Mouse (Mus musculus) hindbrain, embryonic 12.5 days (tissue): ENCODE results near the gene Ccnf. TPM values are rescaled to one million over a fixed set of nuclear protein-coding genes. Genes with fewer than 3 reads are reported as not detected.
A peak's percentile ranks its signal among the peaks of the same experiment; 100 is the strongest.

Source experiments
- ATAC-seq: fragments of 200-750 bp; cut with Nextera tagmentation; 2 replicates; pipeline ENCODE4 v1.8.0; 2017; ENCODE audit warnings: moderate TSS enrichment; ENCODE audit not compliant: low FRiP score
- H3K27ac ChIP-seq: fragments of 300-500 bp; sonication (generic); 2 replicates; pipeline ENCODE4 v1.5.1; 2016; ENCODE audit warnings: mild to moderate bottlenecking
- H3K27me3 ChIP-seq: fragments of 300-500 bp; sonication (generic); 2 replicates; pipeline ENCODE4 v1.6.1; 2016; ENCODE audit warnings: mild to moderate bottlenecking
- H3K36me3 ChIP-seq: fragments of 300-500 bp; sonication (generic); 2 replicates; pipeline ENCODE4 v1.6.1; 2016; ENCODE audit warnings: mild to moderate bottlenecking
- H3K4me1 ChIP-seq: fragments of 300-500 bp; sonication (generic); 2 replicates; pipeline ENCODE4 v1.6.1; 2016
- H3K4me2 ChIP-seq: fragments of 300-500 bp; sonication (generic); replicated peaks from 2 replicates; pipeline ENCODE4 v1.6.1; 2016; ENCODE audit warnings: mild to moderate bottlenecking
- H3K4me3 ChIP-seq: fragments of 300-500 bp; sonication (generic); 2 replicates; pipeline ENCODE4 v1.5.1; 2016; ENCODE audit warnings: mild to moderate bottlenecking
- H3K9ac ChIP-seq: fragments of 300-500 bp; sonication (generic); 2 replicates; pipeline ENCODE4 v1.6.1; 2016; ENCODE audit warnings: mild to moderate bottlenecking, moderate library complexity
- H3K9me3 ChIP-seq: fragments of 300-500 bp; sonication (generic); replicated peaks from 2 replicates; pipeline ENCODE4 v1.6.1; 2016; ENCODE audit warnings: mild to moderate bottlenecking
- WGBS: fragments of 180-500 bp; shearing (Covaris S2); methylation state at CpG from one replicate; pipeline ENCODE4 v1.1.7; 2016; 5-methylcytosine and 5-hydroxymethylcytosine counted together
- polyA plus RNA-seq: library from polyadenylated mRNA; unstranded; fragments of >200 nt; fragmentation: Nextera tagmentation; extraction: Ambion mirVana; gene quantifications from 2 replicates; pipeline ENCODE4 v1.2.1, GENCODE M21; 2016

The Ccnf gene
- polyA plus RNA-seq, 1 experiment from 2014 or later, result 53.3 TPM

DNA sequence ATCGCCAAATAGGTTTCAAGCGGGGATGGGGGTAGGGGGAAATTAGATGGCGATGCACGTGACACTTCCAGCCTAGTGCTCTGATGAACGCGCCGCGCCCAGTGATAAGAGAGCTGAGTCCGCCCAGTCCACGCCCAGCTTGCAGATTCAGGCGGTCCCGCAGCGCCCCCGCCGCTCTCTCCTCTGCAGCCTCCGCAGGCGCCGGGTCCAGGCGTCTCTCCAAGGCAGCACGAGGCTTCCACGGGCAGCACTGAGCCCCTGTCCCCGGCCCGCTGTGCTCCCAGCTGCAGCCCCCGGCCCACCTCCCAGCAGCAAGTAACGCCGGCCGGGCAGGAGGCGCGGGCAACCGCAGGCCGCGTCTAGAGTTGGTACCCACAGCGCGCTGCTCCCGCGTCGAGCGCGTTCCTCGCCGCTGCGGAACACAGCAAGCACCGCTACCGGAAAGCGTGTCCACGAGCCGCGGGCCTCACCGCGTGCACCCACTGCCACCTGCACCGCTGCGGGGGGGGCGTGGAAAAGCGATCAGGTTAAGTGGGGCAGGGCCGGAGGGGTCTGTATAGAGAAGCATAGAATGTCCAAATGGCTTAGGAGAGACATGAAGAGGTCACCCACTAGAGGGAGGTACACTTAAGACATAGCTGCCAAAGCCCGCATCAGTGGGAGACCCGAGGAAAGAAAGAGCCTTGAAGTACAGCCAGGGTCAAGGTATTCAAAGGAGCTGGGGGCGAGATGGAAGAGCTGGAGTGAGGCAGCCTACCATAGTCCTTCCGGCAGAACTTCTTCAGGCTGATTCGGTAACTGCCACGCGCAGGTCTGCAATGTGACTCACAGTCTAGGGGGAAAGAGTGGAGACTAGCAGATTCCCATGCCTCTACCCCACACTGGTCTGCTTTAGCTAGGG, 44.6 kb downstream of the Ccnf start:
- H3K4me2 ChIP-seq, result peak overlapping the region; percentile 90
- no peaks in the 10 kb centered on the region for H3K9me3 ChIP-seq
- H3K4me3 ChIP-seq, result peak overlapping the region; percentile 71
- peaks cover 31% of the 10 kb centered on the region for H3K27me3 ChIP-seq
- peak overlapping the region; percentile 68 for H3K27ac ChIP-seq
- peak; percentile 27; the same call in 1 of the 2 replicates for ATAC-seq
- H3K36me3 ChIP-seq, result no peaks in the 10 kb centered on the region
- peaks cover 82% of the 10 kb centered on the region for H3K4me1 ChIP-seq
- peak overlapping the region; percentile 71 for H3K9ac ChIP-seq
- 5% methylated on average over 62 of the region's 62 CpGs for WGBS

DNA sequence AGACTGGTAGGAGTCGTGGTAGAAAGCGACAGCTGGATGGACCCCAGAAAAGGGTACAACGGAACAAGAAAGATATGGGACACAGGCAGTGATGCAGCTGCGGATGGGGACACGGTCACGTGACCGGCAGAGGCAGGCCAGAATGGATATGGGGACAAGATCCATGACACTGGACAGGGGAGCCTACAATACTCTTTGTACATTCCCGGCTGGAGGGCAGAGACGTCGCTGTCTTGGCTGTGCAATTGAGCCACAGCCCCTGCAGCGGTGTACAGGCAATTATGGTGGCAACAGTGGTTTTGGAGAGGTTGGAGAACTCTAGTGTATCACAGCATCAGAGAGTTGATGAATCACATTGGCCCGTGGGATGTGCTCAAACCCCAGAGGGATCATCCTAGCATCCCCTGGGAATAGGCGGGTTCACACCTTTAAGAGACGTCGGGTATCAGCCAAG, 45.3 kb downstream of the Ccnf start:
- Histone ChIP-seq H3K4me2 (peak overlapping the region; percentile 90), H3K4me1 (peaks cover 78% of the 10 kb centered on the region), H3K36me3 (no peaks in the 10 kb centered on the region), H3K27me3 (peaks cover 31% of the 10 kb centered on the region), H3K4me3 (peak overlapping the region; percentile 71), H3K9ac (peak overlapping the region; percentile 80), H3K27ac (peak overlapping the region; percentile 71), H3K9me3 (no peaks in the 10 kb centered on the region)
- WGBS, result 8% methylated on average over 15 of the region's 15 CpGs
- ATAC-seq, result peak; percentile 36

DNA sequence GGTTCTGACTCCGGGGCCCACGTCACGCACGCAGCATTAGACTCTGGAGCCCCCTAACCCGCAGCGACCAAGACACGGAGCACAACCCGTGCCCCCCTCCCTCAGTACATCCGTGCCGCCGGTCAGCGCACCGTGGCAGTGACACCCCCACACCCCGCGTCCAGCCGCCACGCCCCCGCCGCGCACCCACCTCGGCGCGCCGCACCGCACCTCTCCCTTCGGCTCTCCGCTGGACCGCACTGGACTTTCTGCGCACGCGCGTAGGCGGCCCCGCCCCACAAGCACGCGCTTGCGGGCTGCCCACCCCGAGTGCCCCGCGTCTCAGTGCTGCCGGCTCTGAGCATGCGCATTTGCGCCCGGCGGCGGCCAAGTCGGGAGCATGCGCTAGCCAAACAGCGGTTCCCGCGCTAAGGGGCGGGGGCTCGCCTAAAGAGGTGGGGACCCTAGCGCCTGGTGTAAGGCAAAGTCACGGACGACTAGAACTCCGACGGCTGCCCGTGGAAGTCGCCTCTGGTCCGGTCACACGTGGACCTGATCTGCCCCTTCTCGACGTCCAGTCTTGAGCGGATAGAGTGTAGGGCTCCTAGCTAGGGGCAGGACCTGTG, 45.9 kb downstream of the Ccnf start, which contains the start of gene Tbc1d24:
Gene Tbc1d24 (minus strand): TSS at position 279 of the 605 bp plus-strand sequence.
- ATAC-seq, result peak; percentile 62
- H3K27me3 ChIP-seq, result peaks cover 26% of the 10 kb centered on the region
- no peaks in the 10 kb centered on the region for H3K9me3 ChIP-seq
- WGBS, result under 1% methylated on average over 59 of the region's 65 CpGs
- peak within 1 kb of the TSS; percentile 71 for H3K27ac ChIP-seq
- peak within 1 kb of the TSS; percentile 90 for H3K4me2 ChIP-seq
- H3K4me3 ChIP-seq, result peak within 1 kb of the TSS; percentile 71
- no peaks in the 10 kb centered on the region for H3K36me3 ChIP-seq
- peaks cover 73% of the 10 kb centered on the region for H3K4me1 ChIP-seq
- H3K9ac ChIP-seq, result peak within 1 kb of the TSS; percentile 80

DNA sequence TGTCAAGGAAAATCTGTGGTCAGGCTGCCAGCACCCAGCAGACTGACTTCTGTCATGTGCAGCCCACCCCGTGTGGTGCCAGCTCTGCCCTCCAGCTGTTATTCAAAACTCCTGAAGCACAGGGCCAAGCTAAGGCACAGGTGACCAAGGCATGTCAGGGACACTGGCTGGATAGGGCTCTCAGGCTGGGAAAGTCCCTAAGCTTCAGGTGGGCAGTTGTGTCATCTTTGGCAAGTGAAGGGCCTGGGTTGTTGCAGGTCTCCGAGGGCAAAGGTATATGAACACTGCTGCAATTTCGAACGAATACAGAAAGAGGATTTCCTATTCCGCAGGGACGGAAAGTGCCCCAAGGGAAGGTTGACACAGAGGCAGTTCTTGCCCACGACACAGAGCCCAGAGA, 46.4 kb downstream of the Ccnf start:
- no peaks in the 10 kb centered on the region for H3K9me3 ChIP-seq
- H3K4me2 ChIP-seq, result peak overlapping the region; percentile 90
- no peak overlapping the region for H3K27ac ChIP-seq
- H3K36me3 ChIP-seq, result no peaks in the 10 kb centered on the region
- H3K4me1 ChIP-seq, result peaks cover 68% of the 10 kb centered on the region
- 15% methylated on average over 7 of the region's 7 CpGs for WGBS
- peaks cover 23% of the 10 kb centered on the region for H3K27me3 ChIP-seq
- H3K9ac ChIP-seq, result peak overlapping the region; percentile 80
- no peak for ATAC-seq
- peak overlapping the region; percentile 71 for H3K4me3 ChIP-seq

DNA sequence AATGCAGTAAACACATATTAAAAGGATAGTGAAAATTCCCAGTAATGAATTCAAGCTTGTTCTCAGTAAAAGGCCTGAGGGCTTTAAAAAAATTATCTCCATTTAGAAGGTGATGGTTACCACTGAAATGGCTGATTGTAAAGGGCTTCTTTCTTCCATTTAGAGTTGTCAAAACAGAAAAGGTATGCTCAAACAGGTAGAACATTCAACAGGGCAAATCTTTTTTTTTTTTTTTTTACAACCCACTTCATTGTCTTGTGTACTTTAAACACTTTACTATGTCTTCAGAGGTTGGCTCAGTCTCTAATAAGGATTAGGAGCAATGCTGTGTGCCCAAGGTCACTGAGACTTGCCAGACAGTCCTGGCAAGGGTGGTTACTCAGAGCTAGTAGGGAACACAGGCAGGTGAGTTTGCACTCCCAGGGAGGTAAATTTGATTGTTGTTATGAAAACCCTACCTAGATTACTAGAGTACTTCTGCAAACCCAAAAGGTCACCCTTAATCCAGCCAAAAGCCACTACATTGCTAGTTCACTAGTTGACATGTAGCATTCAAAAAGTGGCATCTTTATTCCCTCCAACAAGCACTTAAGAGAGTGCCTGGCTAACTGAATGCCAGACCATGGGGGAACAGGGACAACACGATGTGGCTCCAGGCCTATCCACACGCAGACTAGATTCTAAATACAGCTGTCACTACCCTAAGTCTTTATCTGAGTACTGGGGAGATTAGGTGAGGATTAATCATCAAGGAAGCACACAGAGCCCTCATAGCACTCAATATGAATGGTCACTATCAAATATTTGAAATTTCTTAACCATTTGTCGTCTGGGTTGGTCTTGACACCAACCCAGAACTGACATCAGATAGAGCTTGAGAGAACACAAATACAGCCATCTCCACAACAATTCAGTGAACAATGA, 47.4 kb downstream of the Ccnf start:
- Histone ChIP-seq H3K27me3 (peaks cover 23% of the 10 kb centered on the region), H3K4me3 (peak overlapping the region; percentile 71; the same call in 1 of the 2 replicates), H3K9ac (no peak overlapping the region), H3K4me2 (peak overlapping the region; percentile 90), H3K4me1 (peaks cover 58% of the 10 kb centered on the region), H3K36me3 (no peaks in the 10 kb centered on the region), H3K9me3 (no peaks in the 10 kb centered on the region), H3K27ac (peak overlapping the region; percentile 44; the same call in 1 of the 2 replicates)
- 79% methylated on average over 3 of the region's 3 CpGs for WGBS
- ATAC-seq, result no peak

DNA sequence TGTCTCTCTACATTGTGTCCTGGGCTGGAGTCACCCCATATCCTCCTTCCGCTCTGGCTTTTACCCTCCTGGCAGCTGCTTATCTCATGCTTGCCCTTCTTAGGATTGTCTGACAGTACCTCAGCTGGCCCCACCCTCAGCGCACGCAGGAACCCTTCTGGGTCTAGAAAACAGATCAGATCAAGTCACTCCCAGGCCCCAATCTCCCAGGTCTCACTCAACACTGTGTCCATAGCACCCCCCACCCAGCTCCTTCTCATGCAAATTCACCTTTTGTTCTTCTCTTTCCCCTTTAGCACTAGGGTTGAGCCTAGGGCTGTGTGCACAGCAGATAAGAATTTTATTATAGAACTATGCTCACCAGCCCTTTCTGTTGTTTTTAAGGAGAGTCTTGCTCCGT, 48.2 kb downstream of the Ccnf start:
- H3K9ac ChIP-seq, result peak overlapping the region; percentile 2; the same call in 1 of the 2 replicates
- no peaks in the 10 kb centered on the region for H3K9me3 ChIP-seq
- 40% methylated on average over 4 of the region's 4 CpGs for WGBS
- no peak overlapping the region for H3K4me3 ChIP-seq
- H3K36me3 ChIP-seq, result no peaks in the 10 kb centered on the region
- H3K27ac ChIP-seq, result peak overlapping the region; percentile 44; the same call in 1 of the 2 replicates
- ATAC-seq, result no peak
- peak overlapping the region; percentile 24 for H3K4me2 ChIP-seq
- peaks cover 17% of the 10 kb centered on the region for H3K27me3 ChIP-seq
- H3K4me1 ChIP-seq, result peaks cover 50% of the 10 kb centered on the region

DNA sequence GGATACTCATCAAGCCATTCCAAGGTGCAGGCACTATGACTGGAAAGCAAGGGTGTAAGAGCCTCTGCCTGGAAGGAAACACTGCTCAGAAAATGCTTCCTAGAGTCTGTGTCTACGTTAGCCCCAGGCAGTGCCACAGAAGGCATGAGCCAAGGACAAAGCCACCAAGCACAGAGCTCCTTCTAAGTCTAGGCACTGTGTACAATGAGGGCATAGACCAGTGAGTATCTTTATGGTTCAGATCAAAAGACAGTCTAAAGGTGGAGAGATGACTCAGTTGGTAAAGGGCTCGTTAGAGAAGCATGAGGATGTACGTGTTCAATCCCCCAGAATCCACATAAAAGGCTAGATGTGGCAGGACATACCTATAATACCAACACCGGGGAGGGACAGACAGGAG, 50.2 kb downstream of the Ccnf start:
- 84% methylated on average over 4 of the region's 4 CpGs for WGBS
- Histone ChIP-seq H3K27ac (no peak overlapping the region), H3K4me3 (no peak overlapping the region), H3K36me3 (no peaks in the 10 kb centered on the region), H3K9ac (no peak overlapping the region), H3K4me1 (peaks cover 41% of the 10 kb centered on the region), H3K27me3 (no peaks in the 10 kb centered on the region), H3K4me2 (no peak overlapping the region), H3K9me3 (no peaks in the 10 kb centered on the region)
- no peak for ATAC-seq

DNA sequence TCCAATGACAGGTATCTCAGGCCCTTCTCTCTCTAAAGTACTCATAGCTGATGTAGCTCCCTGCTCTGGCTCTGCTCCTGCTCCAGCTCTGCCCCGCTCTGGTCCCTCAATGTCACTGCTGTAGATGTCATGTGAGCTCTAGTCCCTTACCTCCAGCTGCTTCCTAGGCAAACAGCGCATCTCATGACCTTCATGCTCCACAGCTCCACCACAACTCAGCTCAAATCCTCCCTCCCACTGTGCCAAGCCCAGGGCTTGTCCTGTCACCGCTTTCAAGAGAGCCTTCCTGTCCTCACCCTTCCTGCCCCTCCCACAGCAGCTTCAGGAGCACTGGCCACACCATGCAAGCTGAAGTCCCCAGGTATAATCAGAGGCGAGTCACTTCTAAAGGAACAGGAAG, 51.5 kb downstream of the Ccnf start:
- no peaks in the 10 kb centered on the region for H3K27me3 ChIP-seq
- H3K9ac ChIP-seq, result no peak overlapping the region
- peaks cover 31% of the 10 kb centered on the region for H3K4me1 ChIP-seq
- no peaks in the 10 kb centered on the region for H3K36me3 ChIP-seq
- no peaks in the 10 kb centered on the region for H3K9me3 ChIP-seq
- no peak overlapping the region for H3K4me3 ChIP-seq
- H3K4me2 ChIP-seq, result no peak overlapping the region
- no peak overlapping the region for H3K27ac ChIP-seq
- no peak for ATAC-seq
- 82% methylated on average over 4 of the region's 4 CpGs for WGBS

DNA sequence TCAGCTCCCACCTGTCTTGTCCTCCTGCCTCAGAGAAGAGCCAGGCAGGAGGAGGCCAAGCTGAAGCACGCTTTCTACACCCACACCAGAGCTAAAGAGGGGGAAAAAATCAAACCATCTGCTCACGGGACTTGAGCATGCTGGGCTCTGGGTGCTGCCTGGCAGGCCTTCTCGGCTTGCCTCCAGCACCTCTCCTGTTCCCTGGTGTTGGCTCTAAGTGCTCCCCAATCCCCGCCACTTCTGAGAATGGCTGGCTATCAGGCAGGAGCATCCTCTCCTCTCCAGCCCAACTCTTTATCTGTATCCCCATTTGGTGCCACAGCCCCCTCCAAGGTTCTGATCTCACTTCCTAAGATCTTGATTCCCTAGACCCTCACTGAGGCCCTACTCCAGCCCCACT, 52.0 kb downstream of the Ccnf start:
- H3K4me3 ChIP-seq, result no peak overlapping the region
- H3K9ac ChIP-seq, result no peak overlapping the region
- 88% methylated on average over 4 of the region's 4 CpGs for WGBS
- peaks cover 31% of the 10 kb centered on the region for H3K4me1 ChIP-seq
- no peak for ATAC-seq
- H3K36me3 ChIP-seq, result no peaks in the 10 kb centered on the region
- no peaks in the 10 kb centered on the region for H3K27me3 ChIP-seq
- no peaks in the 10 kb centered on the region for H3K9me3 ChIP-seq
- no peak overlapping the region for H3K4me2 ChIP-seq
- H3K27ac ChIP-seq, result no peak overlapping the region

DNA sequence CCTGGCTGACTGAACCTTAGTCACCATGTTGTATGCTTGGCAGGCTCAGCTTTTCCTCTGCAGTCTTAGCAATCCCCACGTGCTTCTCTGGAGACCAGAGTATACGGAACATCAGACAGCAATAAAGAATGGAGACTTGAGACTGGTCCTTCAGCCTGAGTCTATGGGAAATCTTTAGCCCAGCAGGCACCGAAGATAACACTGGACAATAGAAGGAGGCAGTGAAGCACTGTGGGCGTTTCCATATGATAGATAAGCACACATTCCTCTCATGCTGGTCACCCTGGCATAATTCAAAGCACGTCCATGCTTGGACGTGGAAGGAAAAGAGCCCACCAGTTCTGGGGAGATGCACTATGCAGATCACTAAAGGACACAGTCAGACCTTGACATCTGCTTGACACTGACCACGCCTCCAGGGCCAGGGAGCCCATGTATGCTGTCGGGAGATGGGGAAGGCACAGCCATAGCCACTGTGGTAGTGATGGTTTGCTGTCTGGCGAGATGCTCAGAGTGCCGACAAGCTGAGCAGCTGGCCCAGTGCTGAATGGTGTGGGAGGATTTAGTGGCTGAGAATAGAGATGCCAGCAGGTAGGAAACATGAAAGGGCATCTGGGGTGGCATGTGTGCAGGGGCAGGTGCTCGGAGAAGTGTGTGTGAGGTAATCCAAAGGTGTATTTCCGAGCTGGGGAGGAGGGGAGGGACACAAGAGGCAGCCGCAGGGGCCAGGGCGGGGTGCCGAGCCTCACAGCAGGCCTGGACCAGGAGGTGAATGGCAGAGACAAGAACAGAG, 54.1 kb downstream of the Ccnf start:
- H3K27ac ChIP-seq, result no peak overlapping the region
- no peaks in the 10 kb centered on the region for H3K36me3 ChIP-seq
- peaks cover 19% of the 10 kb centered on the region for H3K4me1 ChIP-seq
- H3K27me3 ChIP-seq, result no peaks in the 10 kb centered on the region
- no peaks in the 10 kb centered on the region for H3K9me3 ChIP-seq
- ATAC-seq, result no peak
- H3K9ac ChIP-seq, result peak overlapping the region; percentile 29; the same call in 1 of the 2 replicates
- H3K4me2 ChIP-seq, result no peak overlapping the region
- 66% methylated on average over 15 of the region's 15 CpGs for WGBS
- no peak overlapping the region for H3K4me3 ChIP-seq

DNA sequence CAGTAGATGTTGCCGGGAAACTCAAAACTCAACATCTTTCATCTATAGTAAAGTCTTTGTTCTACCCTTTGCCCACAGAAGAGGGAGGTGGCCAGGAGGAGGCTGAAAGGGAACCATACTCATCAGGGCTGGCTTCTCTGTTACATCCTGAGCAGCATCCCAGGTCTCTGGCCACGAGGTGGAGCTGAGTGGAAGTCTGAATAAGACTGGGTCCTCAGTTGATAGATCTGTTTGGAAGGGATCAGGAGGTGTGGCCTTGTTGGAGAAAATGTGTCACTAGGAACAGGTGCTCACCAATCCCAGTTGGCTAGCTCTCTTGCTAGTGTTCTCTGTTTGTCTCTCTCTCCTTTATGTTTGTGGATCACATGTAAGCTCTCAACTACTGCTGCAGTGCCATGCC, 55.9 kb downstream of the Ccnf start:
- Histone ChIP-seq H3K9me3 (no peaks in the 10 kb centered on the region), H3K4me2 (no peak overlapping the region), H3K4me3 (no peak overlapping the region), H3K9ac (no peak overlapping the region), H3K27me3 (no peaks in the 10 kb centered on the region), H3K27ac (no peak overlapping the region), H3K36me3 (no peaks in the 10 kb centered on the region), H3K4me1 (peaks cover 15% of the 10 kb centered on the region)
- 62% methylated on average over 2 of the region's 2 CpGs for WGBS
- no peak for ATAC-seq
